Mouse (Mus musculus): Measurements from ENCODE around the gene Efcab5. TPM values are rescaled to one million over a fixed set of nuclear protein-coding genes. Genes with fewer than 3 reads are reported as not detected.

Efcab5 gene
- polyA plus RNA-seq (2015; fragmentation: Nextera tagmentation; extraction: Ambion mirVana): 0.34 and 0.37 TPM in 2 replicates

DNA sequence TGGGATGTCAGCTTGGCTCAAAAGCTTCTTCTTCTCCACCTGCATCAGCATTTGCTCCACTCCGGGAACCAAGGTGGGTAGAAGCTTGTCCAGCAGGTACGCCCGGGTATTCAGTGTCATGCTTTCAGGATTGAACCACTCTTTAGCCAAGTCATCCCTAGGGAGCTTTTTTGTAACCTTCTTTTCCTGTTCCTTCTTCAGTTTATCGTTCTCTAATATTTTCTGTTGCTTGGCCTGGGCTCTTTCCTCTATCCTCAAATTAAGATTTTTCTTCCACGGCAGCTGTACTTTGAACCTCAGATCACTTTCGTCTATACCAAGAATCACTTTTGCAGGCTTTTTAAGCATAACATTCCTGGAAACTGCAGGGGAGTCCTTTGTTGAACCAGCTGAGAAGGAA lies at the start of gene Efcab5:
Efcab5 (minus strand) TSS at position 101 of the 400 bp plus-strand sequence.
- Histone ChIP-seq H3K9me3 (replicated peaks; ENCODE audit: low read length) (no peaks in the 10 kb centered on the region), H3K4me1 (replicated peaks; ENCODE audit: insufficient read depth, low read length) (no peaks in the 10 kb centered on the region), H3K9ac (ENCODE audit: low read depth, low read length) (no peak within 1 kb of the TSS), H3K4me2 (ENCODE audit: low read length) (no peak within 1 kb of the TSS), H3K27me3 (ENCODE audit: insufficient read depth, low read length) (no peaks in the 10 kb centered on the region), H3K27ac (no peak within 1 kb of the TSS), H3K4me3 (replicated peaks; ENCODE audit: low read depth, low read length) (no peak within 1 kb of the TSS), H3K36me3 (ENCODE audit: insufficient read depth, low read length) (no peaks in the 10 kb centered on the region)
- WGBS: 73% methylated on average over 6 of the region's 6 CpGs
- TF ChIP-seq CTCF (IDR thresholded peaks at IDR 0.05; ENCODE audit: low read depth): no peak
- DNase-seq (ENCODE audit: low spot score) (no peak), ATAC-seq (replicated peaks; ENCODE audit: low FRiP score, low read depth) (no peak)

DNA sequence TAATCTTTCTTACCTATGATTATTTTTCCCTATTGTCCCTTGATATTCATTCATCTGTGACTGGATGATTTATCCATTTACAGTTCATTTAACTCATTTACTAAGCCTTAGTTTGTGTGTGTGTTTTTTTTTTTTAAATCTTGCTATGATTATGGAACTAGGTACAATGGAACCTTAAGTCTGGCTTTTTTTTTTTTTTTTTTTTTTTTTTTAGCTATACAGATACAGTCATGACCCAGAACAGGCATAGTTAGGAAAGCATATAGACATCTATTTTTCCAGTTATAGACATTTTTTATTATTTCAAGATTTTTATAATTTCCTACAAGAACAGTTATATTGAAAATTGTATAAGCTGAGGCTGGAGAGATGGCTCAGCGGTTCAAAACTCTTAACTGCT lies 46.5 kb upstream of the Efcab5 start:
- no peak for TF ChIP-seq CTCF (IDR thresholded peaks at IDR 0.05; ENCODE audit: low read depth)
- DNase-seq (ENCODE audit: low spot score) (no peak), ATAC-seq (replicated peaks; ENCODE audit: low FRiP score, low read depth) (no peak)
- Histone ChIP-seq H3K9me3 (replicated peaks; ENCODE audit: low read length) (no peaks in the 10 kb centered on the region), H3K4me1 (replicated peaks; ENCODE audit: insufficient read depth, low read length) (no peaks in the 10 kb centered on the region), H3K9ac (ENCODE audit: low read depth, low read length) (no peak overlapping the region), H3K4me3 (replicated peaks; ENCODE audit: low read depth, low read length) (no peak overlapping the region), H3K27me3 (ENCODE audit: insufficient read depth, low read length) (no peaks in the 10 kb centered on the region), H3K27ac (no peak overlapping the region), H3K4me2 (ENCODE audit: low read length) (no peak overlapping the region), H3K36me3 (ENCODE audit: insufficient read depth, low read length) (no peaks in the 10 kb centered on the region)
- WGBS: 100% methylated on average over 1 of the region's 1 CpGs

DNA sequence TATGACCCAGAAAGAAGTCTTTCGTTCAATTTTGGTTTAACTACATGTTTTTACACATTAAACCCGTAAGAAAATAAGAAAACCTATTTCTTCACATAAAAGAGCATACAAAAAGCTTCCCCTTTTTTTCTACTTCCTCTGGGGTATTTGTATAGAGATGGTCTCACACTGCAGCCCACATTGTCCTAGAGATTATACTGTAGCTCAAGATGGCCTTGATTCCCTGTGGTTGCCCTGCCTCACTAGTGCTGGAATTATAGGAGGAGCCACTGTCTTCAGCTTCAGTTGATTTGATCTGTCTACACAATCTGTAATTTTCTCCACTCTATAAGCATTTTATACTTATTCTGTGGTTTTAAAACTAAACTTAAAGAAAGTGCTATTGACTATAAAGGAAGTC lies 42.7 kb upstream of the Efcab5 start:
- DNase-seq (ENCODE audit: low spot score) (no peak), ATAC-seq (replicated peaks; ENCODE audit: low FRiP score, low read depth) (no peak)
- no peak overlapping the region for H3K4me3 ChIP-seq (replicated peaks; ENCODE audit: low read depth, low read length)
- no peaks in the 10 kb centered on the region for H3K36me3 ChIP-seq (ENCODE audit: insufficient read depth, low read length)
- WGBS: 91% methylated on average over 2 of the region's 2 CpGs
- no peak overlapping the region for H3K27ac ChIP-seq
- H3K4me1 ChIP-seq (replicated peaks; ENCODE audit: insufficient read depth, low read length): no peaks in the 10 kb centered on the region
- no peaks in the 10 kb centered on the region for H3K9me3 ChIP-seq (replicated peaks; ENCODE audit: low read length)
- H3K4me2 ChIP-seq (ENCODE audit: low read length): no peak overlapping the region
- TF ChIP-seq CTCF (IDR thresholded peaks at IDR 0.05; ENCODE audit: low read depth): no peak
- no peak overlapping the region for H3K9ac ChIP-seq (ENCODE audit: low read depth, low read length)
- H3K27me3 ChIP-seq (ENCODE audit: insufficient read depth, low read length): no peaks in the 10 kb centered on the region

DNA sequence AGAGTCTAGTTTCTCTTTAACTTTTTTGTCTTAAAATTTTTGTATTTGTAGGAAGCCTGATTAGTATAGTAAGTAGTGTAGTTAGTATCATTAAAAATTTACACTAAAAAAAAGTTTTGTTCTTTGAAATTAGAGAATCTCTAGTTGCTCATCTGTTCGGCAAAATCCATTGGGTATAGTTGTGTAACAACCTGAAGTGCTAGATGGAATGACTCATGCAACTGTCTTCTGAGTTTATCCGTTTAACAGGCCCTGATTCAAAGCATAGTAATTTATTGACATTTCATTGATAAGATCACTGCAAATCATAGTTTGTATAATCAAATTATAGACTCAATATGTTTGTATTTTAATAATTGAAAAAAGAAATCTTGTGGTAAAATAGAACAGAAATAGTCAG lies 42.0 kb upstream of the Efcab5 start:
- H3K4me1 ChIP-seq (replicated peaks; ENCODE audit: insufficient read depth, low read length): no peaks in the 10 kb centered on the region
- H3K27ac ChIP-seq: no peak overlapping the region
- no peak overlapping the region for H3K4me3 ChIP-seq (replicated peaks; ENCODE audit: low read depth, low read length)
- H3K36me3 ChIP-seq (ENCODE audit: insufficient read depth, low read length): no peaks in the 10 kb centered on the region
- no peak for TF ChIP-seq CTCF (IDR thresholded peaks at IDR 0.05; ENCODE audit: low read depth)
- DNase-seq (ENCODE audit: low spot score) (no peak), ATAC-seq (replicated peaks; ENCODE audit: low FRiP score, low read depth) (no peak)
- no peaks in the 10 kb centered on the region for H3K27me3 ChIP-seq (ENCODE audit: insufficient read depth, low read length)
- no peaks in the 10 kb centered on the region for H3K9me3 ChIP-seq (replicated peaks; ENCODE audit: low read length)
- no peak overlapping the region for H3K9ac ChIP-seq (ENCODE audit: low read depth, low read length)
- 78% methylated on average over 2 of the region's 2 CpGs for WGBS
- no peak overlapping the region for H3K4me2 ChIP-seq (ENCODE audit: low read length)

DNA sequence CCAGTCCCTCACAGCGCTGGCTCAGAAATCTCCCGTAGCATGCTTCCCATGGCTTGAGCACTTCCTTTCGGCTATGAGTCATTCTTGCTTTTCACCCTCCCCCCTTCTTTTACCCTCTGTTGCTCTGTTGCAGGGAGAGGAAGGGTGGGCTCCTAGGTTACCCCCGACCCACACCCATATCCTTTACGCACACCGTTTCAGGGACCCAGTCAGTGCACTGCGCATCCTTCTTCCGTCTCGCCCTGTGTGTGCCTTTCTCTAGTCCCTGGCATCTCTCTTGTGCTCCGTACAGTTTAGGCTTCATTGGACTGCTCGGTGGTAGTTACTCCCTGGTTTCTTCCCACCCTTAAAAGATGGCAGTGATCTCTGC lies 28.0 kb upstream of the Efcab5 start:
- Histone ChIP-seq H3K27me3 (ENCODE audit: insufficient read depth, low read length) (no peaks in the 10 kb centered on the region), H3K4me2 (ENCODE audit: low read length) (peak overlapping the region; percentile 70), H3K27ac (peak overlapping the region; percentile 92), H3K9ac (ENCODE audit: low read depth, low read length) (peak overlapping the region; percentile 81), H3K4me3 (replicated peaks; ENCODE audit: low read depth, low read length) (peak overlapping the region; percentile 87), H3K9me3 (replicated peaks; ENCODE audit: low read length) (no peaks in the 10 kb centered on the region), H3K36me3 (ENCODE audit: insufficient read depth, low read length) (no peaks in the 10 kb centered on the region), H3K4me1 (replicated peaks; ENCODE audit: insufficient read depth, low read length) (peaks cover 8% of the 10 kb centered on the region; the same call in 1 of the 2 replicates)
- under 1% methylated on average over 11 of the region's 11 CpGs for WGBS
- no peak for TF ChIP-seq CTCF (IDR thresholded peaks at IDR 0.05; ENCODE audit: low read depth)
- DNase-seq (ENCODE audit: low spot score): no peak
- peak; percentile 55 for ATAC-seq (replicated peaks; ENCODE audit: low FRiP score, low read depth)

DNA sequence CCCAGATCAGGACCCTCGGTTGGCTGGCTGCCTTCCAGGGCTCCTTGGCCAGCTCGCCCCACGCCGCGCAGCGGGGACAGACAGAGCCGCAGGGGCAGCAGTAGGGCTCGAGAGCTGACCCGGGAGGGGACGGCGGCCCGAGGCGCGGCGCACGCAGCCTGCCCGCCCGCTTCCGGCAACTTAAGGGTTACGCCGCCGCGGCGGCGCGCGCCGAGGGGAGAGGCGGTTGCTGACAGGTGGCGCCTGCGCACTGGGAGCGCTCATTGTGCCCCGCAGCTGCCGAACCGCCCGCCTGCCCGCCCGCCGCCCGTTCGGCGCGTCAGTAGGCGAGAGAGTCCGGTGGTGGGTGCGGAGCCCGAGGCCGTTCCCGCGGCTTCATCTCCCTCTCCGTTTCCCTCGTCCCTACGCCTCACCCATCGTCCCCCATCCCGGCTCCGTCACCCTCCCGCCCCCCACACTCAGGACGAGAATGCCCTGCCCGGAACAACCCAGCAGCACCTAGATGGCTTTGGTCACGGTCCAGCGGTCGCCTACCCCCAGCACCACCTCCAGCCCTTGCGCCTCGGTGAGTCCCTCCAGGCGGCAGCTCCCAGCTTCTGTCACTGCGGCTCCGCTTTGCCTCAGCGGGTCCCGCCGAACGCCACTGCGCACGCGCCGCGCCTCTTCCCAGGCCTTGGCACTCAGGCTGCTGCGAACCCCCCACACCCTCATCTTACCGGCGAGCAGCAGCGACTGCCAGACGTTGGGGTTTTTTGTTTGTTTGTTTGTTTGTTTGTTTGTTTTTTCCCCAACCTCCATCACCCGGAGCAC lies 27.4 kb upstream of the Efcab5 start, which contains the start of gene Ssh2:
Ssh2 (plus strand) TSS at position 337 of the 810 bp plus-strand sequence.
- ATAC-seq (replicated peaks; ENCODE audit: low FRiP score, low read depth) (peak; percentile 89), DNase-seq (ENCODE audit: low spot score) (peak; percentile 94)
- H3K36me3 ChIP-seq (ENCODE audit: insufficient read depth, low read length): no peaks in the 10 kb centered on the region
- H3K4me3 ChIP-seq (replicated peaks; ENCODE audit: low read depth, low read length): peak within 1 kb of the TSS; percentile 87
- under 1% methylated on average over 72 of the region's 82 CpGs for WGBS
- H3K4me1 ChIP-seq (replicated peaks; ENCODE audit: insufficient read depth, low read length): peaks cover 8% of the 10 kb centered on the region; the same call in 1 of the 2 replicates
- peak within 1 kb of the TSS; percentile 81 for H3K9ac ChIP-seq (ENCODE audit: low read depth, low read length)
- H3K27ac ChIP-seq: peak within 1 kb of the TSS; percentile 92
- TF ChIP-seq CTCF (IDR thresholded peaks at IDR 0.05; ENCODE audit: low read depth): no peak
- H3K9me3 ChIP-seq (replicated peaks; ENCODE audit: low read length): no peaks in the 10 kb centered on the region
- H3K4me2 ChIP-seq (ENCODE audit: low read length): peak within 1 kb of the TSS; percentile 70
- no peaks in the 10 kb centered on the region for H3K27me3 ChIP-seq (ENCODE audit: insufficient read depth, low read length)
